Mouse (Mus musculus) limb, embryonic 14.5 days (tissue): ENCODE results near the gene Rgs14. TPM values are rescaled to one million over a fixed set of nuclear protein-coding genes. Genes with fewer than 3 reads are reported as not detected.

Experiments
- ATAC-seq: fragments of 200-750 bp; cut with Nextera tagmentation; 2 replicates; pipeline ENCODE4 v1.8.0; 2017; ENCODE audit warnings: low read depth, moderate number of reproducible peaks, moderate TSS enrichment; ENCODE audit not compliant: low FRiP score
- DNase-seq: peaks from one replicate; pipeline ENCODE4 v3.0.0-alpha.2; 2015; ENCODE audit warnings: low spot score
- H3K27ac ChIP-seq: fragments of 300-500 bp; sonication (generic); replicated peaks from 2 replicates; pipeline ENCODE4 v1.5.1; 2014; ENCODE audit warnings: low read depth, mild to moderate bottlenecking, low read length, moderate library complexity, mixed read lengths
- H3K27me3 ChIP-seq: fragments of 300-500 bp; sonication (generic); 2 replicates; pipeline ENCODE4 v1.6.1; 2014; ENCODE audit warnings: low read length, mixed read lengths; ENCODE audit not compliant: control insufficient read depth, insufficient read depth
- H3K36me3 ChIP-seq: fragments of 300-500 bp; sonication (generic); 2 replicates; pipeline ENCODE4 v1.6.1; 2014; ENCODE audit warnings: mild to moderate bottlenecking, low read length, moderate library complexity, mixed read lengths; ENCODE audit not compliant: control insufficient read depth, insufficient read depth
- H3K4me1 ChIP-seq: fragments of 300-500 bp; sonication (generic); 2 replicates; pipeline ENCODE4 v1.6.1; 2014; ENCODE audit warnings: antibody characterized with exemption, low read length, mixed read lengths; ENCODE audit not compliant: control insufficient read depth, insufficient read depth
- H3K4me2 ChIP-seq: fragments of 300-500 bp; sonication (generic); replicated peaks from 2 replicates; pipeline ENCODE4 v1.6.1; 2014; ENCODE audit warnings: low read depth, mild to moderate bottlenecking, low read length, moderate library complexity; ENCODE audit not compliant: severe bottlenecking
- H3K4me3 ChIP-seq: fragments of 300-500 bp; sonication (generic); replicated peaks from 2 replicates; pipeline ENCODE4 v1.5.1; 2014; ENCODE audit warnings: low read length
- H3K9ac ChIP-seq: fragments of 300-500 bp; sonication (generic); 2 replicates; pipeline ENCODE4 v1.6.1; 2014; ENCODE audit warnings: mild to moderate bottlenecking, low read depth, low read length, moderate library complexity; ENCODE audit not compliant: severe bottlenecking
- H3K9me3 ChIP-seq: fragments of 300-500 bp; sonication (generic); 2 replicates; pipeline ENCODE4 v1.6.1; 2016; ENCODE audit warnings: low read length; ENCODE audit not compliant: control insufficient read depth
- POLR2A ChIP-seq: fragments of 200-500 bp; IDR thresholded peaks from 2 replicates; pipeline ENCODE4 v1.8.0; 2012; ENCODE audit warnings: inconsistent platforms, mild to moderate bottlenecking, moderate library complexity, borderline replicate concordance; ENCODE audit not compliant: insufficient read depth, insufficient read length; ENCODE audit errors: extremely low read depth
- WGBS: fragments of 180-500 bp; shearing (Covaris S2); extraction: QIAGEN DNeasy Blood & Tissue Kit; methylation state at CpG from one replicate; pipeline ENCODE4 v1.1.7; 2014; 5-methylcytosine and 5-hydroxymethylcytosine counted together
- polyA plus RNA-seq, 2 experiments: library from polyadenylated mRNA; depleted of rRNA in 1 of 2; stranded (reverse) in 1 of 2; unstranded in 1 of 2; fragments of >200 nt; fragmentation: Nextera tagmentation in 1 of 2; extraction: Ambion mirVana in 1 of 2; gene quantifications; 2 replicates each; pipeline versions ENCODE4 v1.2.1 to v1.2.3; 2012 to 2014

Rgs14 gene
- 1.8 and 1.9 TPM in 2 replicates for polyA plus RNA-seq (2012; rRNA removed)
- polyA plus RNA-seq (2014; fragmentation: Nextera tagmentation; extraction: Ambion mirVana): 1.3 and 2.4 TPM in 2 replicates

DNA sequence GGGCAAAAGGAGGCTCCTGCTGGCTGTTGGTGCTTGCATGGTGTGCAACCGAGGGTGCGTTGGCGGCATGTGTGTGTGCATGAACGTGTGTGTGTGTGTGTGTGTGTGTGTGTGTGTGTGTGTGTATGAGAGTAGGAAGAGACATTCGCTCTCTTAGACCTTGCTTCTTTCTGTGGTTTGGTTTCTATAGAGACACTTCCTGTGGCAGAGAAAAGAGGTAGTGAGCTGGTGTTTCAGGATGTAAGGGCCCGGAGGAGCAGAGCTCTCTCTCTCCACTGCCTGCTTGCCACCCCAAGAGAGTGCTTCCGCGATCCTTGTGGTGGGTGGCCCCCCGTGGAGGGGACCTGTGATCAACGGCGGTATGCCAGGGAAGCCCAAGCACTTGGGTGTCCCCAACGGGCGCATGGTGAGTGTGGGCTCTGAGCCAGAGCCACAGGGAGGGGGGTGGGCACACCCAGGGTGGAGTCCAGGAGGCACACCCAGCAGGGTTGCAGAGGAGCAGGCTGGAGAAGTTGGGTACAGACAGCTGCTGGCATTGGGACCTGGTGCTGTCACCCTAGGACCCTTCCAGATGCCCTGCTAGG lies at the start of gene Rgs14:
Gene Rgs14 (plus strand): TSS at position 202 of the 584 bp plus-strand sequence.
- 59% methylated on average over 13 of the region's 13 CpGs for WGBS
- DNase-seq (no peak), ATAC-seq (no peak)
- Histone ChIP-seq H3K27me3 (no peaks in the 10 kb centered on the region), H3K27ac (no peak within 1 kb of the TSS), H3K9ac (no peak within 1 kb of the TSS), H3K36me3 (no peaks in the 10 kb centered on the region), H3K9me3 (no peaks in the 10 kb centered on the region), H3K4me1 (no peaks in the 10 kb centered on the region), H3K4me3 (no peak within 1 kb of the TSS), H3K4me2 (0 out of 2 replicates have a peak within 1 kb of the TSS, but pooled peaks have one; percentile 10)
- TF ChIP-seq POLR2A: no peak

DNA sequence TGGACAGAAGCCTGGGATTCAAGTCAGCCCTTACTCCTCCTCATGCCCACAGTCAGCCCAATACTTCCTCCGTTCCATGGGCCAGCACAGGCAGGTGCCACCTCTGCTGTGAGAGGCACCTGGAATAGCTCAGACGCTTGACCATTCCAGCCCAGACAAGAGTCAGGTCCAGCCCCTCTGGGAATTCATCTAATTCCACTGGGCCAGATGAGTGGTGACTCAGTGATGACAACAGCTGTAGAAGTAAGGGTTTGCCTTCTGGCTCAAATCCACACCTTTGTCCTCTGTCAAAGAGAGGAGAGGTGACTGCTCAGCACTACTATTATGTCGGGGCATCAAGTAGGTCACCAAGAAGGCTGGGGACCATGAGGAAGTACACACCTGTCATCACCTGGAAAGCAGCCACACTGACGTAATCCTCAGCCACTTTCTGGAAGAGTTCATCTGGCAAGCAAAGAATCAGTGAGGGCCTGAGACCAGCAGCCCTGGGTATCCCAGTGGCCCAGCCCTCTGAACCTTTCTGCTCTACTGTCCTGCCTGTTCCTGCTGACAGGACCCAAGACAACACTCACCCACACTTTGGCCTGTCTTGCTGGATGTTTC lies 49.5 kb upstream of the Rgs14 start, which contains the start of gene Prelid1:
Gene Prelid1 (plus strand): TSS at position 570 of the 603 bp plus-strand sequence.
- Histone ChIP-seq H3K9ac (peak within 1 kb of the TSS; percentile 95), H3K27me3 (no peaks in the 10 kb centered on the region), H3K4me1 (peaks cover 18% of the 10 kb centered on the region), H3K4me3 (peak within 1 kb of the TSS; percentile 95), H3K27ac (peak within 1 kb of the TSS; percentile 80), H3K9me3 (no peaks in the 10 kb centered on the region), H3K36me3 (peaks cover 71% of the 10 kb centered on the region), H3K4me2 (peak within 1 kb of the TSS; percentile 88)
- 89% methylated on average over 4 of the region's 4 CpGs for WGBS
- DNase-seq (no peak), ATAC-seq (no peak)
- TF ChIP-seq POLR2A: no peak

- peak within 1 kb of the TSS; percentile 80 for H3K27ac ChIP-seq
- TF ChIP-seq POLR2A: peak; percentile 85; the same call in 1 of the 2 replicates
- ATAC-seq (peak; percentile 90), DNase-seq (peak; percentile 96)
- peak within 1 kb of the TSS; percentile 95 for H3K9ac ChIP-seq
- WGBS: under 1% methylated on average over 58 of the region's 73 CpGs
- H3K4me2 ChIP-seq: peak within 1 kb of the TSS; percentile 88
- no peaks in the 10 kb centered on the region for H3K9me3 ChIP-seq
- H3K4me3 ChIP-seq: peak within 1 kb of the TSS; percentile 95
- H3K4me1 ChIP-seq: peaks cover 18% of the 10 kb centered on the region
- H3K36me3 ChIP-seq: peaks cover 70% of the 10 kb centered on the region
- H3K27me3 ChIP-seq: no peaks in the 10 kb centered on the region
Measured at GRCm38 (mm10) chr13:55321434-55322129, 48.0 kb upstream of the Rgs14 start, which contains the start of gene Rab24. Gene Rab24, minus strand, starts transcription at chr13:55321946.

DNA sequence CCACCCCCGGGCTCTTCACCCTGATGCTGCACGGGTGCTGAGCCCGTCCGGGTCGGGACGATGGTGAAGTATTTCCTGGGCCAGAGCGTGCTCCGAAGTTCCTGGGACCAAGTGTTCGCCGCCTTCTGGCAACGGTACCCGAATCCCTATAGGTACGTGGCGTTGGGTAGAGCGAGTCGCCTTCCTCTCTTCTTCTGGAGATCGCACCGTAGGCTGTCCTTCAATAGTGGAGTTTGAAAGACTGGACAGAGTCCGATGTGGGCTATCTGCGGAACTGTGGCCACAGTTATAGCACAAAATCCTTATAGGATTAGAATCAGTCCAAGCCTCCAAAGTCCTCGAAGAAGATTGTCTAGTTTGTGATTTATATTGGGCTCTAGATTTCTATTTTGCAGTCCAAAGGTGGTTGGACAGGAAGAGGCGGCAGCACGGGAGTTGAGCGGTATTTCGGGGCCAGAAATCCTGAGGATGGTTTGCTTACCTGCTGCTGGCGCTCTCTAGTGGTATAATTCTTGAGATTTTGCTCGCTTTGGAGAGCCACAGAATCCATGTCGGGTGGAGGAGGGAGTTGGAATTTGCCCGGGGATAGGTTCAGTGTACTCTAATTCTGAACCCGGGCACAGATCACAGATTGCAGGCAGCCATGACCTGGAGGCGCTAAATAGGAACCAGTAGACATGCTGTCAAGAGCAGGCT lies 47.3 kb upstream of the Rgs14 start:
- peak overlapping the region; percentile 88 for H3K4me2 ChIP-seq
- H3K27ac ChIP-seq: peak overlapping the region; percentile 80
- peak overlapping the region; percentile 95 for H3K9ac ChIP-seq
- under 1% methylated on average over 31 of the region's 31 CpGs for WGBS
- peak overlapping the region; percentile 95 for H3K4me3 ChIP-seq
- no peaks in the 10 kb centered on the region for H3K9me3 ChIP-seq
- ATAC-seq (0 out of 2 replicates have a peak, but pooled peaks have one; percentile 16), DNase-seq (peak; percentile 75)
- peaks cover 64% of the 10 kb centered on the region for H3K36me3 ChIP-seq
- peaks cover 19% of the 10 kb centered on the region for H3K4me1 ChIP-seq
- TF ChIP-seq POLR2A: no peak
- no peaks in the 10 kb centered on the region for H3K27me3 ChIP-seq

DNA sequence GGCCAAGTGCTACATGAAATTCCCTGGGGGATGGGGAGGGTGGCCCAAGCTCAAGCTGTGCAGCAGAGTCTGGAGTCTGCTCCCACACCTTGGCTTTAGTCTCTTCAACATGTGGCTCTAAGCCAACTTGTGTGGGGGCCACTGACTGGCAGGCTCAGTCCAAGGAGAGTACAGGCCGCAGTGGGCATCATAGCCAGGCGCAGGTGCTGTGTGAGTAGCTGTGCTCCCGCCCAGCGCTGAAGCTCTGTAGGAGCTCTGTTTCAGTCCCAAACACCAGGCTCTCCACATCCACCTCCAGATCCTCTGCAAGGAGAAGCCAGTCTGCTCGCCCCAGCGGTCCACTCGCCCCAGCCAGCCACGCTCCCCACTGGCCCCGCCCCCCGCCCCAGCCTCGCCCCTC lies 43.9 kb upstream of the Rgs14 start:
- Histone ChIP-seq H3K9ac (no peak overlapping the region), H3K4me3 (no peak overlapping the region), H3K36me3 (peaks cover 33% of the 10 kb centered on the region), H3K27me3 (no peaks in the 10 kb centered on the region), H3K9me3 (no peaks in the 10 kb centered on the region), H3K4me1 (peaks cover 37% of the 10 kb centered on the region), H3K27ac (no peak overlapping the region), H3K4me2 (no peak overlapping the region)
- TF ChIP-seq POLR2A: no peak
- no peak for DNase-seq
- no peak for ATAC-seq
- WGBS: 80% methylated on average over 9 of the region's 11 CpGs
